Mouse (Mus musculus): ENCODE results near the gene Upk3bl. TPM values are rescaled to one million over a fixed set of nuclear protein-coding genes. Genes with fewer than 3 reads are reported as not detected.
"Not testable (repeated sequence)": the region's sequence is repeated elsewhere in the genome, so short reads cannot be mapped to it uniquely, and the experiment has no call there.

Upk3bl gene
- polyA plus RNA-seq, 1 experiment from 2014 or later, result 0.37 TPM

DNA sequence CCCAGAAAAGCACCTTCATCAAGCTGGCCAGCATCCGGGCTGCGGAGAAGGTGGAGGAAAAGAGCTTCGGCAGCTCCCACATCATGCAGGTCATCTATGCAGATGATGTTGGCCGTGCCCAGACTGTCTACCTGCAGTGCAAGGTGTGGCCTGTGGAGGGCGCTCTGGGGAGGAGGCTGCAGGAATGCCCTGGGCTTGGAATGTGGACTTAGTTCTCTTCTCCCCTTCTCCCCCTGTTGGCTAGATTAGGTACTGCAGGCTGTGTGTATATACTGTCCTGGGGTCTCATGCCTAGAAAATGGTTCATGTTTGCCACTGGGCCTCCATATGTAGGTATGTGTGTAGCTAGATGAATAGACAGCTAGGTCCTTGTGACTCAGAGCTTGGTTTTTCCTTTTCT, 50.2 kb downstream of the Upk3bl start:
- 83% methylated on average over 5 of the region's 5 CpGs for WGBS (ENCODE audit: insufficient replicate concordance)
- Histone ChIP-seq H3K4me1 (ENCODE audit: control insufficient read depth, insufficient read depth, low read length) (no peaks in the 10 kb centered on the region), H3K9me3 (replicated peaks; ENCODE audit: control insufficient read depth, low read length) (no peaks in the 10 kb centered on the region; the same call in 1 of the 2 replicates), H3K9ac (ENCODE audit: low read depth, low read length) (no peak overlapping the region), H3K27me3 (ENCODE audit: control insufficient read depth, insufficient read depth, low read length) (peaks cover 15% of the 10 kb centered on the region), H3K4me3 (ENCODE audit: low read depth, low read length) (no peak overlapping the region), H3K4me2 (no peak overlapping the region), H3K36me3 (ENCODE audit: control insufficient read depth, insufficient read depth, low read length) (no peaks in the 10 kb centered on the region), H3K27ac (ENCODE audit: low read depth, low read length) (no peak overlapping the region)
- ATAC-seq (replicated peaks; ENCODE audit: insufficient number of reproducible peaks, low FRiP score, low TSS enrichment), result no peak

DNA sequence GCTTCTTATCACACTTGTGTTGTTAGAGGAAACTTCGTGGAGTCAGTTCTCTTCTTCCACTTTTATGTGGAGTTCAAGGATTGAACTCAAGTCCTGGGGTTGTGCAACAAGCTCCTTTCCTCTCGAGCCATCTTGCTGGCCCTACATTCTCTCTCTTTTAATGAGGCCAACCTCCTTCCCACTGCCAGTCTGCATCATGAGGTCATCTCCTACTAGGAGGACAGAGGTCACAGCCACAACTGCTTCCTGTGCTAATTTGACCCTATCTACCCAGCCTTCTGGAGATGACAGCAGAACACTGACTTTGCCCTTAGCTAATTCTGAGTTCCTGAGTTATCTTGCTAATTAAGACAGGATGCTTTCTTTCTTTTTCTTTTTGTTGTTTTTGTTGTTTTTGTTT, 54.2 kb downstream of the Upk3bl start:
- Histone ChIP-seq H3K9me3 (replicated peaks; ENCODE audit: control insufficient read depth, low read length) (no peaks in the 10 kb centered on the region; the same call in 1 of the 2 replicates), H3K4me2 (no peak overlapping the region), H3K36me3 (ENCODE audit: control insufficient read depth, insufficient read depth, low read length) (no peaks in the 10 kb centered on the region), H3K27ac (ENCODE audit: low read depth, low read length) (no peak overlapping the region), H3K4me3 (ENCODE audit: low read depth, low read length) (no peak overlapping the region), H3K9ac (ENCODE audit: low read depth, low read length) (no peak overlapping the region), H3K4me1 (ENCODE audit: control insufficient read depth, insufficient read depth, low read length) (no peaks in the 10 kb centered on the region), H3K27me3 (ENCODE audit: control insufficient read depth, insufficient read depth, low read length) (0 out of 2 replicates have a peak, but pooled peaks cover 4% of the 10 kb centered on the region)
- 46% methylated on average over 2 of the region's 2 CpGs for WGBS (ENCODE audit: insufficient replicate concordance)
- ATAC-seq (replicated peaks; ENCODE audit: insufficient number of reproducible peaks, low FRiP score, low TSS enrichment), result no peak

DNA sequence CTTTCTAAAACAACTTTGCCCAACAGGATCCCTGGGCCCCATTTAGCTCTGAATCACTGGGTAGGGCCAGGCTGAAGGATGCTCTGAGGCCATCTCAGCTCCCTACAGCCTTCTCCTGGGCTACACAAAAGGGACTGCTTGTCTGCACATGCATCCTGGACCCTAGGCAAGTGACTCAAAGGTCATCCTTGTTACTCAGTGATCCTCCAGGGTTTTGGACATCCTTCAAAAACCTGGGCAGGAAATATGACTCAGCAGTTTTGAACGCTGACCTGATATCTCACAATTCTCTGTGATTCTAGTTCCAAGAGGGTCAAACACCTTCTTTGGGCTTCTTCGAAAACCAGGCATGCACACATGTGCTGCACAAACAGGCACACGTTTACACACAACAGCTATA, 54.8 kb downstream of the Upk3bl start:
- Histone ChIP-seq H3K4me2 (no peak overlapping the region), H3K27ac (ENCODE audit: low read depth, low read length) (no peak overlapping the region), H3K4me1 (ENCODE audit: control insufficient read depth, insufficient read depth, low read length) (no peaks in the 10 kb centered on the region), H3K36me3 (ENCODE audit: control insufficient read depth, insufficient read depth, low read length) (no peaks in the 10 kb centered on the region), H3K27me3 (ENCODE audit: control insufficient read depth, insufficient read depth, low read length) (0 out of 2 replicates have a peak, but pooled peaks cover 4% of the 10 kb centered on the region), H3K4me3 (ENCODE audit: low read depth, low read length) (no peak overlapping the region), H3K9ac (ENCODE audit: low read depth, low read length) (no peak overlapping the region), H3K9me3 (replicated peaks; ENCODE audit: control insufficient read depth, low read length) (no peaks in the 10 kb centered on the region; the same call in 1 of the 2 replicates)
- ATAC-seq (replicated peaks; ENCODE audit: insufficient number of reproducible peaks, low FRiP score, low TSS enrichment), result no peak
- WGBS (ENCODE audit: insufficient replicate concordance), result 59% methylated on average over 3 of the region's 3 CpGs

DNA sequence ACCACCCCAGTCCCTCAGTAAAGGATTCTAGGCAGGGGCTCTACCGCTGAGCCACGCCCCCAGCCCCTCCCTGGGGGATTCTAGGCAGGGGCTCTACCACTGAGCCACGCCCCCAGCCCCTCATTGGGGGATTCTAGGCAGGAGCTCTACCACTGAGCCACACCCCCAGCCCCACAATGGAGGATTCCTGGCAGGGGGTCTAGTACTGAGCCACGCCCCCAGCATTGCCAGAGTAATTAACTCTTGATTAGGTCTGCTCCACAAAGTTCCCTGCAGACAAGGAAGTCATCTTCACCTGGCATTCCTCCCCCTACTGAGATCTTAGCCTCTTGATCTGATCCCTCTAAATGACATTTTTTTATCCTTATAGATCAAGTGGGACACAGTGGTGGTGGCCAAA, 59.3 kb downstream of the Upk3bl start:
- H3K27me3 ChIP-seq (ENCODE audit: control insufficient read depth, insufficient read depth, low read length); H3K9ac ChIP-seq (ENCODE audit: low read depth, low read length); H3K4me3 ChIP-seq (ENCODE audit: low read depth, low read length); H3K27ac ChIP-seq (ENCODE audit: low read depth, low read length); ATAC-seq (replicated peaks; ENCODE audit: insufficient number of reproducible peaks, low FRiP score, low TSS enrichment); H3K36me3 ChIP-seq (ENCODE audit: control insufficient read depth, insufficient read depth, low read length); H3K9me3 ChIP-seq (replicated peaks; ENCODE audit: control insufficient read depth, low read length); H3K4me2 ChIP-seq: not testable (repeated sequence)
- 35% methylated on average over 4 of the region's 4 CpGs for WGBS (ENCODE audit: insufficient replicate concordance)
- peaks cover 13% of the 10 kb centered on the region for H3K4me1 ChIP-seq (ENCODE audit: control insufficient read depth, insufficient read depth, low read length)

Small RNAs within 50 kb of the gene (microRNA-seq; reads per million reads assigned to microRNA genes)
- not detected for gene Mir7035 (ENCODE audit: borderline number of aligned reads)

Other genes starting within 250 kb of the Upk3bl start
- gene Srrm3, start 247.6 kb upstream of the Upk3bl start, polyA plus RNA-seq (2014; fragmentation: Nextera tagmentation; extraction: Ambion mirVana), result 0.21 TPM in 1 of 2 replicates, not detected in the other
- gene Hspb1, start 166.6 kb upstream of the Upk3bl start, polyA plus RNA-seq (2014; fragmentation: Nextera tagmentation; extraction: Ambion mirVana), result 815 and 827 TPM in 2 replicates
- 103 and 108 TPM in 2 replicates for gene Ywhag, start 119.9 kb upstream of the Upk3bl start, polyA plus RNA-seq (2014; fragmentation: Nextera tagmentation; extraction: Ambion mirVana)
- 0.93 and 2.3 TPM in 2 replicates for gene Ssc4d, start 80.0 kb upstream of the Upk3bl start, polyA plus RNA-seq (2014; fragmentation: Nextera tagmentation; extraction: Ambion mirVana)
- 0.16 TPM in 1 of 2 replicates, not detected in the other for gene Zp3, start 74.4 kb upstream of the Upk3bl start, polyA plus RNA-seq (2014; fragmentation: Nextera tagmentation; extraction: Ambion mirVana)
- 24.7 and 27.2 TPM in 2 replicates for gene Dtx2, start 59.7 kb upstream of the Upk3bl start, polyA plus RNA-seq (2014; fragmentation: Nextera tagmentation; extraction: Ambion mirVana)
- 68.7 and 69.3 TPM in 2 replicates for gene Upk3b, start 16.0 kb upstream of the Upk3bl start, polyA plus RNA-seq (2014; fragmentation: Nextera tagmentation; extraction: Ambion mirVana)
- gene Rasa4, start 29.4 kb downstream of the Upk3bl start, polyA plus RNA-seq (2014; fragmentation: Nextera tagmentation; extraction: Ambion mirVana), result 0.39 and 0.96 TPM in 2 replicates
- 164 and 178 TPM in 2 replicates for gene Polr2j, start 62.1 kb downstream of the Upk3bl start, polyA plus RNA-seq (2014; fragmentation: Nextera tagmentation; extraction: Ambion mirVana)
- gene Lrwd1, start 81.6 kb downstream of the Upk3bl start, polyA plus RNA-seq (2014; fragmentation: Nextera tagmentation; extraction: Ambion mirVana), result 21.7 and 22.6 TPM in 2 replicates
- 15.8 and 16.7 TPM in 2 replicates for gene Alkbh4, start 81.7 kb downstream of the Upk3bl start, polyA plus RNA-seq (2014; fragmentation: Nextera tagmentation; extraction: Ambion mirVana)
- 2.5 and 2.7 TPM in 2 replicates for gene Orai2, start 116.2 kb downstream of the Upk3bl start, polyA plus RNA-seq (2014; fragmentation: Nextera tagmentation; extraction: Ambion mirVana)
- gene Prkrip1, start 144.5 kb downstream of the Upk3bl start, polyA plus RNA-seq (2014; fragmentation: Nextera tagmentation; extraction: Ambion mirVana), result 50.3 and 52.6 TPM in 2 replicates
- 0.72 and 1.2 TPM in 2 replicates for gene Sh2b2, start 192.1 kb downstream of the Upk3bl start, polyA plus RNA-seq (2014; fragmentation: Nextera tagmentation; extraction: Ambion mirVana)

Measured in heart, embryonic 11.5 days (tissue).